Mouse (Mus musculus) MEL (cell line): ENCODE measurements around the gene 5730596B20Rik.

Experiments
- CTCF ChIP-seq, 3 experiments: IDR thresholded peaks in 2 of 3; conservative IDR thresholded peaks in 1 of 3; 2 replicates each; pipeline ENCODE4 v1.5.1; 2011 to 2012; ENCODE audit warnings: low read length in 3 of 3, low read depth in 2 of 3, mild to moderate bottlenecking in 2 of 3, improper control_type of control experiment in 1 of 3, inconsistent platforms in 1 of 3, mixed read lengths in 1 of 3, moderate library complexity in 1 of 3; ENCODE audit not compliant: control insufficient read depth in 1 of 3, insufficient read depth in 1 of 3, poor library complexity in 1 of 3, severe bottlenecking in 1 of 3
- ELF1 ChIP-seq: IDR thresholded peaks from 2 replicates; pipeline ENCODE4 v1.6.1; 2014; ENCODE audit warnings: low read depth, mild to moderate bottlenecking, inconsistent platforms, low read length, improper control_type of control experiment, moderate library complexity
- EP300 ChIP-seq, 2 experiments: IDR thresholded peaks; 2 replicates each; pipeline ENCODE4 v1.6.1; 2011; ENCODE audit warnings: improper control_type of control experiment in 2 of 2, low read length in 2 of 2, low read depth in 1 of 2, mild to moderate bottlenecking in 1 of 2
- KAT2A ChIP-seq: conservative IDR thresholded peaks from 2 replicates; pipeline ENCODE4 v1.6.1; 2012; ENCODE audit warnings: low read depth, low read length, improper control_type of control experiment, inconsistent platforms
- MXI1 ChIP-seq: IDR thresholded peaks from 2 replicates; pipeline ENCODE4 v1.6.1; 2011; ENCODE audit warnings: mild to moderate bottlenecking, low read depth, low read length, improper control_type of control experiment
- MYB ChIP-seq: IDR thresholded peaks from 2 replicates; pipeline ENCODE4 v1.6.1; 2011; ENCODE audit warnings: mild to moderate bottlenecking, low read depth, low read length, improper control_type of control experiment
- POLR2A ChIP-seq, 2 experiments: IDR thresholded peaks; 2 replicates each; pipeline ENCODE4 v1.6.1; 2011 to 2012; ENCODE audit warnings: low read length in 2 of 2, mild to moderate bottlenecking in 2 of 2, control low read depth in 1 of 2, improper control_type of control experiment in 1 of 2, low read depth in 1 of 2, moderate library complexity in 1 of 2; ENCODE audit not compliant: control insufficient read depth in 1 of 2, insufficient read depth in 1 of 2, poor library complexity in 1 of 2
- POLR2AphosphoS2 ChIP-seq: IDR thresholded peaks from 2 replicates; pipeline ENCODE4 v1.6.1; 2011; ENCODE audit warnings: low read length, improper control_type of control experiment
- UBTF ChIP-seq: IDR thresholded peaks from 2 replicates; pipeline ENCODE4 v1.6.1; 2012; ENCODE audit warnings: low read depth, mild to moderate bottlenecking, inconsistent platforms, low read length, improper control_type of control experiment, moderate library complexity, borderline replicate concordance; ENCODE audit not compliant: insufficient read depth
- USF1 ChIP-seq: IDR thresholded peaks from 2 replicates; pipeline ENCODE4 v1.6.1; 2014; ENCODE audit warnings: low read depth, mild to moderate bottlenecking, inconsistent platforms, low read length, improper control_type of control experiment, moderate library complexity
- ZMIZ1 ChIP-seq: IDR thresholded peaks from 2 replicates; pipeline ENCODE4 v1.6.1; 2012; ENCODE audit warnings: low read depth, mild to moderate bottlenecking, inconsistent platforms, low read length, improper control_type of control experiment, moderate library complexity

- TF ChIP-seq MXI1 (no peak), USF1 (no peak), POLR2AphosphoS2 (no peak), ZMIZ1 (no peak), EP300 (IDR thresholded peaks at IDR 0.05; ENCODE audit: low read depth in 1 of 2, low read length in 2 of 2) (no peak), POLR2A (IDR thresholded peaks at IDR 0.05; ENCODE audit: control insufficient read depth in 1 of 2, insufficient read depth in 1 of 2, low read depth in 1 of 2, low read length in 2 of 2, poor library complexity in 1 of 2) (no peak), UBTF (no peak), MYB (no peak), CTCF (IDR thresholded peaks at IDR 0.05 in 2 of 3, conservative IDR thresholded peaks at IDR 0.05 in 1 of 3; ENCODE audit: control insufficient read depth in 1 of 3, insufficient read depth in 1 of 3, low read depth in 2 of 3, low read length in 3 of 3, poor library complexity in 1 of 3, severe bottlenecking in 1 of 3) (no peak), KAT2A (no peak), ELF1 (no peak)
These were observed 12.5 kb upstream of the 5730596B20Rik start, which contains the start of gene Hoxa2 for GRCm38 (mm10) chr6:52164626-52165440.
